Mouse (Mus musculus) adrenal gland, postnatal 36 days (tissue): ENCODE measurements around the gene Rnf216. TPM values are rescaled to one million over a fixed set of nuclear protein-coding genes. Genes with fewer than 3 reads are reported as not detected.
A peak's percentile ranks its signal among the peaks of the same experiment; 100 is the strongest.

Experiments
- DNase-seq, 2 experiments: peaks; one replicate each; pipeline ENCODE4 v3.0.0; 2021; ENCODE audit warnings: mixed read lengths in 1 of 2
- total RNA-seq, 2 experiments: library from RNA; stranded (reverse); gene quantifications; 2 replicates each; pipeline ENCODE4 v1.2.3; 2021

Gene Rnf216
- total RNA-seq, 2 experiments from 2014 or later = 38.4 to 48.7 TPM

DNA sequence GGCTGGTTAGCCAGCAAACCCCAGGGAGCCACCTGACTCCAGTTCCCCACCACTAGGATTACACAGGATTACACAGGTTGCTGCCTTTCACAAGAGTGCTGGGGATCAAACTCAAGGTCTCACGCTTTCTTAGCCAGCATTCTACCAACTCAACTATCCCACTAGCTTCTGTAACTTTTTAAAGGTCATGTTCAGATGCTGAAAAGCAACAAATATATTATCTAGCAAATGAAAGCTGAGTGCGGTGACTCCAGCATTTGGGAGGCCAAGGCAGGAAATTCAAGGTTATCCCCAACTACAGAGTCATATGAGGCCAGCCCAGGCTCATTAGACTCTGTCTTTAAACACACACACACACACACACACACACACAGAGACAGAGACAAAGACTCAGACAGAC is 9.6 kb downstream of the Rnf216 start:
- DNase-seq = peak; percentile 39 to 53

DNA sequence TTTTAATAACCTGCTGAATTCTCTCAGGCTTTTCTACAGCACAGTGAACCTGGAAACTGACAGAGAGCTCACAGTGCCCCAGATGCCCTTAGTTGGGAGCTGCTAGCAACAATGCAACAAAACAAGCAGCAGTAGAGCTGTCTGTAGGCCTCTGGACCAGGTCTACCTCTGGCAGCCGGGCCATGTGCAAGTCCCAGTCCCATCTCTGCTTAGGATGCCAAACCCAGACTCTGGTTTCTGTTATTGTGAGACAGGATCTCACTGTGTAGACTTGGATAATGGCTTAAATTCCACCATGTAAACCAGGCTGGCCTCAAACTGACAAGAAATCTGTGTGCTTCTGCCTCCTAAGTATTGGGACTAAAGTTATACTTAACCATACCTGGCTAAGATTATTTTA is 11.2 kb downstream of the Rnf216 start:
- DNase-seq = no peak

DNA sequence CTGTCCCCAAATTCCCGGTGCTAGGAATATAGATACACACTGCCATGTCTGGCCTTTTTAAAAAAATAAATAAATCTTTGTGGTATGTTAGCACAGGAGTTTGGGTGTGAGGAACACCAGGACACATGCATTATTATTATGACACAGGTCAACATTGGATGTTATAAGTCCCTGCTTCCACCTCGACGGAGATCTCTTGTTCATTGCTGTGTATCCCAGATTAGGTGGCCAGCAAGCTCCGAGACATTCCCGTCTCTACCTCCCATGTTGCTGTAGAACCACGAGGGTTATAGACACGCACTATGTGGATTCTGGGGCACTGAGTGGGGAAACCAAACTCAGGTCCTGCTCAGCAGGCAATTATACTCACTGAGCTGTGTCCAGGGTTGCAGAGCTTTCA is 17.5 kb downstream of the Rnf216 start:
- no peak for DNase-seq

DNA sequence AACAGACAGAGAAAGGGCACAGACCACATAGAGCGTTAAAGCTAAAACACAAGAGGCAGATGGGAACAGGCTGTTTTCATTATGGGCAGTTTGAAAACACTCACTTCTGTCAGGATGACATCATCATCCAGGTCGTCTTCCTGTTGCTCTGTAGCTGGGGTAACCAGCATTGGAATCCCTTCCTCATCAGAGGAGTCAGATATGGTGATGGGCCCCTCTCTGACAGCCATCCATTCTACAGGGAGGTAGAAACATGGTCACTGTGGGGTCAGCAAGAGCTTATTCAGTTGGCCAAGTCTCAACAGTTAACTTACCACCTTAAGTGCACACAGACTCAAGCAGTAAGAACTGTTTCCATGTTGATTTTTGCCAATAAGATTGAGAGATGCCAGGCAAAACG is 19.9 kb downstream of the Rnf216 start:
- DNase-seq = no peak

DNA sequence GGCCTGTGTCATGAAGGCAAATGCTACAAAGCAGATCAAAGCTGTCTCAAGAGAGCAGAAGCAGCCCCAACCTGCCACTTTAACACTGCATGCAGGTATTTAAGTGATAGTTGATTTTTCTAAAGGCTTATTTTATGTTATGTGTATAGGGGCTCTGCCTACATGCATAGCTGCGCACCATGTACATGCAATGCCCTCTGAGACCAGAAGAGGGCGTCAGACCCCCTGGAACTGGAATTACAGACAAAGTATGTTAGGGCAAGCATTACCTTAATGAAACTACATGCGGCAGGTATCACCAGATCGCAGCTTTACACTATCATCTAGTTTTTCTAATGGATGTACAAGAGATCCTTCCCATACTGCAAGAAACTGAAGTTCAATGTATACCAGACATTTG is 27.9 kb downstream of the Rnf216 start:
- peak; percentile 67 to 68 for DNase-seq

DNA sequence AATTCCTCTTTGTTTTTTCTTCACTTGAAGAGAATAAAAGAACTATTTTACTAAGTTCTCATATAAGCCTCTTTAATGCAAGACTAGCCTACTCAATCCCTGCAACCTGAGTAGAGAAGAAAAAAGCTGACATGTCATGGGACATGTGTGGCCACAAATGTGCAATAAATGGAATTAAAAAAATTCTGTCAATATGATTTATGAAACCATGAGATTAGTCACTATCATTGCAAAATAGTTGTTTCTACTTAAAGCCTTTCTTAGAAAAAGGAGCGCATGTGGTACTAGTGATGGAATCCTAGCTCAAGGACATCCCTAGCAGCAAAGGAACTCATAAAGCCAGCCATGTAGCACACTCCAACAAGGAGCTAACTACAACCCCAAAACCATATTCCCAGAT is 33.0 kb downstream of the Rnf216 start:
- no peak for DNase-seq

DNA sequence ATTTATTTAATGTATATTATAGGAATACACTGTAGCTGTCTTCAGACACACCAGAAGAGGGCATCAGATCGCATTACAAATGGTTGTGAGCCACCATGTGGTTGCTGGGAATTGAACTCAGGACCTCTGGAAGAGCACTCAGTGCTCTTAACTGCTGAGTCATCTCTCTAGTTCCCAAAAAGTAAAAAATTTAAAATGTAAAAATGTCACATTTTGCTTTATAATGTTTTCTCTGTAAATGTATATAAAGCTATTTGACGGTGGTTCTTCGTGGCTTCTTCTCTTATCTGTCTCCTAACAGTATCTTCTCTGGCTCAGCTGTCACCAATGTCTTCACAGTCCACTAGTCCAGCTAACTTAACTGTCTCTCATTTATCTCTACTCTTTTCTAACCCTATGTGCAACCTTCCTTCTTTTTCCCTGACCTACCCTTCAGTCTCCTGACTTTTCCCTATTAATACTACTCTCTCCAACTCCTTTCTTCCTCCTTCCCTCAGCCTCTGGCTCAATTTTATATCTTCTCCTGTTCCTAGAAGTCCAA is 36.1 kb downstream of the Rnf216 start:
- no peak for DNase-seq

DNA sequence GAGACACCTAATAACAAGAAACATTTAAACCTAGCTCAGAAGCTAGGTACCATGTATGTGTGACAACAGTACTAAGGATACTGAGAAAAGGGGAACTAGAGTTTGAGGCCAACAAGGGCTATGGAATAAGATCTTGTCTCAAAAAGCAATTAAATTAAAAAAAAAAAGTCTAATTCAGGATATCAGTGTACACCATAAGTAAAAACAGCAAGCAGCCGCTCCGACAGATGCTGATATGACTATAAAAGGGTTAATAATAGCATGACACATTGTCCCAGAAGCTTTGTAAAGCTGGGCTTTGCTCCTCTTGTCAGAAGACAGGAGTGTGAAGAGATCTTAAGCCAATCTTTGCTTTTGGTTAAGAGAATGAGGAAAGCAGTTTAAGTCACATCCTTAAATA is 36.8 kb downstream of the Rnf216 start:
- no peak for DNase-seq

DNA sequence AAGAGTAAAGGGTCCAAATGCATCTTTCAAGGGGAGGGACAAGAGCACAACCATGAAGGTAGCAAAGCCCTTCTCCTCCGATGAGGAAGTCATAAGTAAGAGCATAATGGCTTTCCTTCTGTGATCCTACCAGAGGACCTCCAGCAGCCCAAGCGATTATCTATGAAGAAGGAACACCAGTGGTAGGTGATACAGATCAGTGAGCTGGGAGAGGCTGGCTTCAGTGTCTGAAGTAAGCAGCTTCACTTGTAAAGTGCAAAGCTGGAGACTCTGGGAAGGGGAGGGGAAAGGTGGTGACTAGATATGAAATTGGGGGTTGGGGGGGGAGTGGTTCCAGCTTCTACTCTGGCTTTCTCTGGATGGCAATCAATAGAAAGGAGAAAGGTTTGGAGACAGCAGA is 43.7 kb downstream of the Rnf216 start:
- DNase-seq = no peak

DNA sequence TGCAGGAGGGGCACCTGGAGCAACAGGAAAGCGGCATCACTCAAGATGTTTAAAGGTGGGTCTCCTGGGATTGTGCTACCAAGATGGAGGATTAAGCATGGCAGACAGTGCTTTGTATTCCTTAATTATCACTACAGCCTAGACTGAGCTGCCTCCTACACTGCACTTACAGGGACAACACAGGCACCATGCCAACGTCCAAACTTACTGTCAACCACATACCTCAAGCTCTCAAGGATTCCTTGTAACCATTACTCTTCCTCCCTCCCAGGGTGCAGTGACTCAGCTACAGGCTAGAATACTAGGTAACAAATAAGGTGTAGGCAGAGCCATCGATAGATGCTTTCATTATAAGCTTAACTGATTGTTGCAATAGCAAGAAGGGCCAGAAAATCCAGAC is 44.4 kb downstream of the Rnf216 start:
- DNase-seq = no peak

DNA sequence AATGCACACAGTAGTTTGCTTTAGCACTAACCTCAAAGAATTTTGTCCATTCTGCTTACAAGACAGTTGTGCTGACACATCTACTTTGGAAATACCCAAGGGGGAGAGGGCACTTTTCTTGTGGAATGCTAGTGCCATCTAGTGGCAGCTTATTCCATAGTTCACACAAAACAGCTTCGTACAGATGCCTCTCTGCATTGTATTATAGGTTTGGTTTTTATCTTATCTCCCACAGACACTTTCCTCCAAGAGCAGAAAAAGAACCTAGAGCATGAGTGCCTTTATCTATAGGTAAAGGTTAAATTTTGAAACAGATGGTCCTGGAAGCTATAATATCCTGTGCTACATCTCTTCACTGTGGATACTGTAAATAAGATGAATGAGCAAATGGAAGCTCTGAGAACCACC is 46.2 kb downstream of the Rnf216 start:
- DNase-seq = peak; percentile 50 to 78

DNA sequence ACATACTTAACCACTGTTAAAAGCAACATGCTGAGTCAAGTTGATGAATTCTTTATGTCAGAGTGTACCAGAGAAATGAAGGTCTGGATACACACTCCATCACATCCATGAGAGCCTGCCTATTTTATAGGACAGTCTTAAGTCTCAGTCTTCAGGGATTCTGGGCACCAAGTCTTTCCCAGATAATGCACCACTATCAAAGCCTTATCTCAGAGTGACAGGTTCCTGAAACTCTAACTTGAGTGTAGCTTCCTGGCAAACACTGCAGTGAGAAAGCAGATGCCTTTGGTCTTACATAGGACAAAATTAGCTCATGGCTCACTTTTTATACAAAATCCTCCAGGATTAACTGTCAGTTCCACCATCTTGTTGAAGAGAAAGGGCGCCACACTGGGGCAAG is 46.7 kb downstream of the Rnf216 start:
- no peak for DNase-seq

DNA sequence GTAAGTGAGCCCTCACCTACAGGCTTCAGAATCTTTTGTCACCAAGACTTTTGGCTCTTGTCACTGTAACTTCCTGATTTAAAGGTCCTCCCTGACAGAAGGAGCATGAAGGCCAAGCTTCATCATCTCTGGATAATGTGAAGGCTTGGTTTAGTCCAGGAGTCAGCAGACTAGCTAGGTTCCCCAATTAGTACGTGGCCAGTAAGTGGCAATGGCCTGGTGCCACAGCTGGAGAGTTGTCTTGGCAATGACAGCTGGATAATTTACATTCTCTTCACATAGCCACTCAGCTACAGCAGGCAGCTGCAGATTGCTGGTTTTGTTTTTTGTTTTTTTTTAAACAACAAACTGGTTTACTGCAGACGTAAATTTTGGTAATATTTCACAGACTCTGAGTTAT is 47.6 kb downstream of the Rnf216 start:
- no peak for DNase-seq

DNA sequence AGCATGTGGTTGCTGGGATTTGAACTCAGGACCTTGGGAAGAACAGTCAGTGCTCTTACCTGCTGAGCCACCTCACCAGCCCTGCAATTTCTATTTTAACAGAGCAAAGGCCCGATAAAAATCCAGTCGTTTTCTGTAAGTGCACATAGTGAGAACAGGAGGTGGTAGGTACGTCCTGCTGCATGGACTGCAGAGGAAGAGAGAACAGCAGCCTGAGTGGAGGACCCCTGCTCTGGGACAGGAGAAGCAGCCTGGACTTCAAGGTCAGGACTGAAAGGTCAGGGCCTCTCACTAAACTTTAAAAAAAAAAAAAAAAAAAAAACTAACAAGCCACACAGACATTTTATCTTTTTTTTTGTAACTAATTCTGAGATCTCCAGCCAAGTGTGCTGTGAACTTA is 50.5 kb downstream of the Rnf216 start:
- DNase-seq = peak; percentile 42 to 47

DNA sequence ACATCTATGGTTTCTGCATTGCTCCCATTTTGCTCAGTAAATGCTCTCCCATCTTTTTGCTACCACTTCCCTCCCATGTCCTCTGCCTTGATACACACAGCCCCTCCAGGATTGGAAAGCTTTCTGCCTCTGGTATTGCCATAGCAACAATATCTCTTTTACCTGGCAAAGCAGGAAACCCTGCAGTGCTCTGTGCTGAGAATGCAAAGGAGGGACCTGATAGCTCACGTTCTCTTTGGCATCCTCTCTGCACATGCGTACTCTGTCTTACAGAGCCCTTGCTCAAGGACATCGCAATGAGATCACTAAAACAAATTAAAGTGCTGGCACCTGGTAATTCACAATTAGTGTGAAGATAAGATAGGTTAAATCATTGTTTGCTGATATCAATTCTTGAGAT is 51.3 kb downstream of the Rnf216 start:
- DNase-seq = peak; percentile 56 to 62

DNA sequence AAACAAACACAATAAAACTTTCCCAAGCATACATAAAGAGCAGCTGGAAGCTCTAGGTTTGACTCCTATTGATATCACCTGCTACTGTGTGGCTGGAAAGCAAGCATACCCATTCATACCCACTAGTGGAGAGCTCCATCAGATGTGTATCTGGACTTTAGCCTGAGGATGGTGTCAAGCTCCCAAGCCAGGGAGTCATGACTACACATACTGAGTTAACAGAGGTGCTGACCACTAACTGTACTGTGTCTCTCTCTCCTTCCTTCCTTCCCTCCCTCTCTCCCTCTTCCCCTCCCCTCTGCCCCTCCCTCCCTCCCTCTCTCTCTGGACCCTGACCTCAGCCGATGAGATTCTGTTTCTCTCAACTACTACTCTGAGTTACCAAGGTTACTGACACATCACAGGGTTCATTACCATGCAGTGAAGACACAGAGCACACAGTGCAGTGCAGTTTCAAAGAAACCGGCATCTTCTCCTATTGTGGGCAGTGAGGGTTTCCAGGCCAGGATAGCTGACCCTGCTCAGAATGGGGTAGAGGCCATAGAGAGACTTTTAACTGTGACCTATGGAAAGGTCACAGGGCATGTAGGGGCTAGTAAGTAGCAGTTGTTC is 51.9 kb downstream of the Rnf216 start:
- peak in 1 of 2 experiments; percentile 24 for DNase-seq

DNA sequence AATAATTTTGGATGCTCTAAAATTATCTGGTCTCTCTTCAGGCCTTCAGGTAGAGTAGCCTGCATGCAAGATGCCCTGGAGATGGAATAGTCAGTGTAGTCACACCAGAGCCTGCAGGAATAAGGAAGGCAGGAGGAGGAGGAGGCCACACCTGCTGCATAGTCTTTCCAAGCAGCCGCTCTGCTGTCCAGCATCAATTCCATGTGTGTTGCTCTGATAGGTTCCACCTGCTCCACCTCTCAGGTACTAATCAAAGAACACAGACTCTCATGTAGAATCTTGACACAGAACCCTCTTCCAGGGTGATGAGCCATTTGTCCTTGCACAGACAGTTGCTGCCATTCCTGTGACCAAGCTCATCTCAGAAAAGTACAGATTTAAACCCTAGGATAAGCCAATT is 52.8 kb downstream of the Rnf216 start:
- no peak for DNase-seq

DNA sequence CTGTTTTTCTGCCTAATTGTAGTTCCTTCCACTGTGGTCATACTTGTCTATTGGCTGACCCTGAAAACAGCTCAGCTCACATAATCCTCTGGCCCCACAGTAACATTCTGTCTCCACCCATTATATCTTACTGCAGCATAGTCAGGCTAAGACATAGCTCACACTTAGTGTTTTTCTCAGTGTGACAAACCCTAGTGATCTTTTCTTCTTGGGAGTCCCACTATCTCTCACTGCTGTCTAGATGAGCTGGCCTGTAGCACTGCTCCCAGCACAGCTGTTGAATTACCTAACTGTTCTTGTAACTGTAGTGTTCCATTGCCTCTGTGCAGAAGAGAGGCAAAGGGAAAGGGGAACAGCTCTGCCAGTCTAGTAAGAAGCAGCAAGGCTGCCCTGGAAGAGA is 53.6 kb downstream of the Rnf216 start:
- DNase-seq = no peak

DNA sequence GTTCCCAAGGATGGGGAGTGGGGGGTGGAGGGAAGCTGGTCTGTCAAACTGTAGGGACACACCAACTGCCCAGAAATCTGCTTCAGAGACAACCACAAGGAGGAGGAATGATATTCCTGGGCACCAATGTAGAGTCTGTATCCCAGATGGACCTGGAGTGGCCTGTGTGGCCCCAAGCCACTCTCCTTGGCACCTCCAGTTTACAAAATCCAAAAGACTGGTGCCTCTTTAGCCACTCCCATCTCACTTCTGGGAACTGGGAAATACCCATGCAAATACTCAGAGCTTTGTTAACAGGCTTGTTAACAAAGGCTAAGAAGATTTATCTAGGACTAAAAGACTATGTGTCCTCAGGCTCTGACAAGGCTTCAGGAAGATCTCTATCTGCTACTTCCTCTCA is 54.1 kb downstream of the Rnf216 start:
- no peak for DNase-seq

DNA sequence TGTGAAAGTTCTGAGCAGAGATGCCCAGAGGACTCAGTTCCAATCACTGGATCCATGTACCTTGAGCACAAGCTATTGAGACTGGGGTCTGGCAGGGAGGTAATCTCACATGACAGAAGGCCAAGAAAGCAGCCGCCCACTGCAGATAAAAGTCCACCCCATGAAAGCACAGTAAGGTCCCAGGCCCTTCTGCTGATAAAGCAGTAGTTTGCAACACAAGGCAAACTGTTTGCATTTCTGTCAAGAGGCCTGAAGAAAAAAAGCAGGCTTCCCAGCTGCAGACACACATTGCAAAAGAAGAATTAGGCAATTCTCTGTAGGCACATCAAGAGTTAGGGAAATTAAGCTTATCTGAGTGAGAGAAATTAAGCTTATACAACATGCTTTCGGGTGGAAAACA is 54.6 kb downstream of the Rnf216 start:
- DNase-seq = no peak

DNA sequence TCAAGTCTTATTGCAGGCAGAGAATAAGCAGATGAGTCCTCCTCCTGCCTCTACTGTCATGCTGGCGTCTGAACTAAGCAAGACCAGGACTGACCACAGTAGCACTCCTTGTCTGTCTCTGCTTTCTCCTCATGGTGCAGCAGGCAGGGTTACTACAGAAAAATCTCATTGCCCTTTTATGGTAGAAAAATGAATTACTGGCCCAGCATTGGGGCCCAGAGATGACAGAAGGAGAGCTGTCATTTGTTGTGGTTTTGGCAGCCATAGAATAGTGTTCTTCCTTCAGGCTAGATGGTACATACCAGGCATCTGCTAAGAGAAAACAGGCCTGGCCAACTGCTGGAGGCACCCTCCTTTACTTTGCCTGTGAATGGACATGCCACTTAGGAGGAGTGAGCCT is 55.0 kb downstream of the Rnf216 start:
- DNase-seq = no peak

DNA sequence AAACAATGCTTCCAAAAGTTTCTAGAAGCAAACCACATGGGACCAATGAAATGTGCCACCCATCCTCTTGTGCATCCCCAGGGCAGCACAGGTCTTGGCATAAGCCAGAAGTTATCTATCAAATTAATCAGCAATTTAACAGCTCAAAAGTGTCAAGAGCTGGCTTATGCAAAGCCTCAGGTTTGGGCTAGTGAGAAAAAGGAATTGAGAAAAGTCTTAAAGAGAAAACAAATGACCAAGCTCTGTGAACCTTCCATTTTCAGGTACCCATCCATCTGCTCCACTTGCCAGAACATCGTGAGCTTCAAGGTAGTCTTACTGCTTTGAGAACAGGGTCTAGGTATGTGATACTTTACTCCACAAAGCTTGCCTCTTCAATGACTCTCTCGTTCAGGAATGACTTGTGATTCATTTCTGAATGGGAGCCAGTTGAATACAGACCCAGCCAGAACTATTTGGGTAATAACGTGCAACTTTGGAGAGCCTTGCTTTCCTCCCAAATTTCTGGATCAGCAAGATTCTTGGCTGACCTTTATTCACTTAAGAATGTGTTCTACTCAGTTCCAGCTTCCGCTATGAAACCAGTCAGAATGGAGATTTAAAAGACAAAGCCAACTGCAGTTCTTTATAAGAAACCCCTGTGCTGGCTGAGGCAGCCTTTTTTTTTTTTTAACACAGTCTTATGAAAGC is 56.5 kb downstream of the Rnf216 start:
- peak; percentile 26 to 54 for DNase-seq

DNA sequence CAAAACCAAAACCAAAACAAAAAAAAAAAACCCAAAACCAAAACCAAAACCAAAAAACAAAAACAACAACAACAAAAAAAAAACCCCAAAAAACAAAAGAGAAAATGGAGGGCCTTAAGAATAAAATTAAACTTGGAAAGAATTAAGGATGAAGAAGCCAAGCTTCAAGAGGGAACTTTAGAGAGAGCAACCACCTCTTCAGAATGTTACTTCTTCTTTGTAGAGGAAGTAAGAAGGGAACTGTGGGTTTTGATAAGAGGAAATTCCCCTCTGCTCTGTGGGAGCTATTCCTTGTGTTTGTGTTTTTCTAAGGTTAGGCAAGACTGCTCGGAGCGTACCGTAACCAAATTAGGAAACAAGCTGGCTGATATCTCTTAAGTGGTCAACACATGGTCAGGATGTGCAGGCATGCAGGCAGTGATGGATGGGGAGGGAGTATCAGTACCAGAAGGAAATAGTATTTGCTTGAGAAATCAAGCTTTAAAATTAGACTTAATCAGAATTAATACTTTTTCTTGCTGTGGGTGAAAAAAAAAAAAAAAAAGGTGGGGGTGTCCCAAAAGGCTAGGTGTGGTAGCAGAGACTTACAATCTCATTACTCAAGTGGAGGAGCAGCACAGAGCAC is 57.2 kb downstream of the Rnf216 start:
- DNase-seq = no peak

DNA sequence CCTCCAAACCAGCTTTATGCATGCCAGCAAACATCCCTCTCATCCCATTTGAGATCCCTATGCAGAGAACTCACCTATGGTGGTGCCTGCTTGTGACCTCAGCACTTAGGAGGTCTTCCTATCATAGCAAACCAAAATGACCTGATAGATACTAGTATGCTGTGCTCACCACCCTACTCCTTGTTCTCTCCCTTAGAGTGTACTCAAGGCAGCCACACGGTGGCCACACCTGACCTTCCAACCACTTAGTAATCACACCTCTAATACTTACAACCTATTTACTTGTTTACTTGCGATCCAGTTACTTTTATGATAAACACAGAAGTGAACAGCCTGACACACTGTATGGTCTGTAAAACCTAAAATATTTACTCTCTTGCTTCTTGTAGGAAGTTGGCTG is 58.1 kb downstream of the Rnf216 start:
- DNase-seq = no peak
